Comparison of ENCODE assay signal across 9 mouse cellular contexts in the genomic region with DNA sequence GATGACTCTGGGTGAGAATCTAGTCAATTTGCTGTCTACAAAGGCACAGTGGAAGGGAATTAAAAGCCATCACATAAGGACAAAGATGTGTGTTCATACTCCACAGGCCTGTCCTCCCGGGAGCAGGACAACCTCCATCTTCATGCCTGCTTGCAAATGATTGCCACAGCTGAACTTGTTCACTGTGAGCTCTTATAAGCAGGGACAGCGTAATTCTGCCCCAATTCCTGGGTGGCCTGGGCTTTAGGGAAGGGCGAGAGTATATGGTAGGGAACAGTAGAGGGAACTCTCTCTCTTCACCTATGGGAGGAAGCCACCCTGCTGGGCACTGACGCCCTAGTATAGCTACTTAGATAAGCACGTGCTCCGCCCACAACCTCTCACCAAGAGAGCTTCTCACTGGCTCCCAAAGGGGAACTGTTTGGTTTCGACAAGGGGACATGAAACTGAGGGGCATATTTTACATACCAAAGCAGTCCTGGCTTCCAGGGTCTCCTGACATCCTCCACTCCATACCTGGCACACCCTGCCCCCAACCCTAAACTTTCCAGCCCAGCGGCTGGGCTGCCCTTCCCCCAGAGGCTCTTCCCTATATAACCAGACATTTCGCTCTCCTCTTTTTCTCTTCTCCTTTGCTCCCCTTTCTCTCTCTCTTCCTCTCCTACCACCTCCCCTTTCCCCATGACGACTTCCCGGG. TPM values are rescaled to one million over a fixed set of nuclear protein-coding genes. Genes with fewer than 3 reads are reported as not detected.
A peak's percentile ranks its signal among the peaks of the same experiment; 100 is the strongest.
DNase-seq lines count a peak whose midpoint lies in the region; ATAC-seq and TF ChIP-seq lines count a peak whose summit lies in the region.
"Had no signal": no experiment of that assay in that cellular context is flagged by ENCODE, and none has a peak within 500 bp of the region (broad histone marks: within the 10 kb centered on the region; RNA-seq: fewer than 3 reads in every experiment).

No protein-coding gene starts in this region.

- no peak overlapping the region for H3K9ac ChIP-seq in midbrain, embryonic 11.5 days (ENCODE audit: low read length)
- no peak overlapping the region for H3K9ac ChIP-seq in midbrain, embryonic 16.5 days (ENCODE audit: low read depth, low read length)
- H3K9ac ChIP-seq in lung, embryonic 15.5 days: no peak overlapping the region
- H3K9ac ChIP-seq in stomach, embryonic 14.5 days (replicated peaks; ENCODE audit: low read depth, low read length): no peak overlapping the region
- H3K9ac ChIP-seq: embryonic facial prominence, embryonic 13.5 days had no signal

- 42% methylated on average over 11 of the region's 11 CpGs for WGBS in midbrain, embryonic 11.5 days
- WGBS in midbrain, embryonic 16.5 days: 45% methylated on average over 11 of the region's 11 CpGs
- whole genome bisulfite sequencing in lung, embryonic 15.5 days: 32% methylated on average over 11 of the region's 11 CpGs
- WGBS in stomach, embryonic 14.5 days: 37% methylated on average over 11 of the region's 11 CpGs

- intact Hi-C loops in gastrocnemius, adult 2 months (cut with DNase I): no loop called here
- intact Hi-C loops in left cerebral cortex, postnatal 25 days (cut with DNase I): no loop called here

- H3K36me3 ChIP-seq in midbrain, embryonic 11.5 days (ENCODE audit: control insufficient read depth, insufficient read depth, low read length): no peaks in the 10 kb centered on the region
- no peaks in the 10 kb centered on the region for H3K36me3 ChIP-seq in midbrain, embryonic 16.5 days (ENCODE audit: control insufficient read depth, insufficient read depth, low read length)
- no peaks in the 10 kb centered on the region for H3K36me3 ChIP-seq in erythroblast, embryonic 14.5 days (ENCODE audit: control insufficient read depth)
- no peaks in the 10 kb centered on the region for H3K36me3 ChIP-seq in lung, embryonic 15.5 days
- H3K36me3 ChIP-seq in stomach, embryonic 14.5 days (ENCODE audit: control insufficient read depth, insufficient read depth, low read length): no peaks in the 10 kb centered on the region
- H3K36me3 ChIP-seq: embryonic facial prominence, embryonic 13.5 days had no signal

- no peak overlapping the region for H3K4me3 ChIP-seq in midbrain, embryonic 11.5 days (ENCODE audit: low read depth, low read length)
- H3K4me3 ChIP-seq in midbrain, embryonic 16.5 days (ENCODE audit: low read depth, low read length): no peak overlapping the region
- peak overlapping the region; percentile 62 for H3K4me3 ChIP-seq in erythroblast, embryonic 14.5 days (replicated peaks)
- no peak overlapping the region for H3K4me3 ChIP-seq in lung, embryonic 15.5 days
- H3K4me3 ChIP-seq in stomach, embryonic 14.5 days (ENCODE audit: low read depth, low read length): no peak overlapping the region
- no peak overlapping the region for H3K4me3 ChIP-seq in gastrocnemius, adult 2 months
- H3K4me3 ChIP-seq: embryonic facial prominence, embryonic 13.5 days had no signal

- no peaks in the 10 kb centered on the region for H3K9me3 ChIP-seq in midbrain, embryonic 11.5 days (ENCODE audit: control insufficient read depth, low read length)
- no peaks in the 10 kb centered on the region for H3K9me3 ChIP-seq in midbrain, embryonic 16.5 days (replicated peaks; ENCODE audit: control insufficient read depth, low read length, poor library complexity, severe bottlenecking)
- H3K9me3 ChIP-seq in erythroblast, embryonic 14.5 days (ENCODE audit: control insufficient read depth, low read length): no peaks in the 10 kb centered on the region
- H3K9me3 ChIP-seq in lung, embryonic 15.5 days: no peaks in the 10 kb centered on the region
- H3K9me3 ChIP-seq in stomach, embryonic 14.5 days (ENCODE audit: control insufficient read depth, low read depth, low read length): no peaks in the 10 kb centered on the region
- H3K9me3 ChIP-seq: embryonic facial prominence, embryonic 13.5 days had no signal

- DNase-seq in midbrain, embryonic 11.5 days (ENCODE audit: low spot score, missing footprints): peak; percentile 81
- DNase-seq in gastrocnemius, adult 2 months: no peak
- DNase-seq in left cerebral cortex, postnatal 25 days (ENCODE audit: low spot score in 2 of 2): no peak
- no peak for DNase-seq in urinary bladder, postnatal 25 days (ENCODE audit: low spot score)

- H3K4me2 ChIP-seq in midbrain, embryonic 11.5 days: no peak overlapping the region
- H3K4me2 ChIP-seq in midbrain, embryonic 16.5 days (ENCODE audit: low read length): no peak overlapping the region
- peak overlapping the region; percentile 25; the same call in 1 of the 2 replicates for H3K4me2 ChIP-seq in lung, embryonic 15.5 days
- no peak overlapping the region for H3K4me2 ChIP-seq in stomach, embryonic 14.5 days (replicated peaks; ENCODE audit: low read depth, low read length)
- H3K4me2 ChIP-seq: embryonic facial prominence, embryonic 13.5 days had no signal

- H3K4me1 ChIP-seq in midbrain, embryonic 11.5 days (ENCODE audit: control insufficient read depth, insufficient read depth, low read length): peaks cover 6% of the 10 kb centered on the region; the same call in 1 of the 2 replicates
- H3K4me1 ChIP-seq in midbrain, embryonic 16.5 days (ENCODE audit: control insufficient read depth, insufficient read depth, low read length): peaks cover 5% of the 10 kb centered on the region; the same call in 1 of the 2 replicates
- H3K4me1 ChIP-seq in erythroblast, embryonic 14.5 days (ENCODE audit: control insufficient read depth): peaks cover 93% of the 10 kb centered on the region
- H3K4me1 ChIP-seq in lung, embryonic 15.5 days: peaks cover 22% of the 10 kb centered on the region
- H3K4me1 ChIP-seq in stomach, embryonic 14.5 days (ENCODE audit: control insufficient read depth, insufficient read depth, low read length): peaks cover 15% of the 10 kb centered on the region

- no peak overlapping the region for H3K27ac ChIP-seq in midbrain, embryonic 11.5 days (ENCODE audit: low read depth, low read length)
- H3K27ac ChIP-seq in midbrain, embryonic 16.5 days (ENCODE audit: low read length): no peak overlapping the region
- peak overlapping the region; percentile 70 for H3K27ac ChIP-seq in lung, embryonic 15.5 days
- H3K27ac ChIP-seq in stomach, embryonic 14.5 days (ENCODE audit: low read length): no peak overlapping the region
- H3K27ac ChIP-seq in gastrocnemius, adult 2 months: no peak overlapping the region
- H3K27ac ChIP-seq: embryonic facial prominence, embryonic 13.5 days had no signal

- ATAC-seq in midbrain, embryonic 11.5 days (ENCODE audit: low FRiP score): no peak
- ATAC-seq in midbrain, embryonic 16.5 days: no peak
- peak; percentile 76; the same call in 1 of the 2 replicates for ATAC-seq in lung, embryonic 15.5 days (ENCODE audit: borderline replicate concordance, extremely low read depth, low FRiP score, low TSS enrichment)
- ATAC-seq in stomach, embryonic 14.5 days (ENCODE audit: insufficient number of reproducible peaks, insufficient read depth, low FRiP score, low read depth): peak; percentile 79; the same call in 1 of the 2 replicates

- no peaks in the 10 kb centered on the region for H3K27me3 ChIP-seq in midbrain, embryonic 11.5 days (ENCODE audit: control insufficient read depth, insufficient read depth, low read length)
- no peaks in the 10 kb centered on the region for H3K27me3 ChIP-seq in midbrain, embryonic 16.5 days (ENCODE audit: control insufficient read depth, insufficient read depth, low read depth, low read length)
- no peaks in the 10 kb centered on the region for H3K27me3 ChIP-seq in erythroblast, embryonic 14.5 days (ENCODE audit: control insufficient read depth)
- no peaks in the 10 kb centered on the region for H3K27me3 ChIP-seq in lung, embryonic 15.5 days
- H3K27me3 ChIP-seq in stomach, embryonic 14.5 days (ENCODE audit: control insufficient read depth, insufficient read depth, low read length): no peaks in the 10 kb centered on the region
- H3K27me3 ChIP-seq: embryonic facial prominence, embryonic 13.5 days had no signal

- no peak for TF ChIP-seq CTCF in gastrocnemius, adult 2 months (IDR thresholded peaks at IDR 0.05)

RNA-seq across cellular contexts. Expression of gene Zfp644, which starts 12.4 kb away (rescaled TPM):
- polyA plus RNA-seq in midbrain, embryonic 11.5 days (2014; fragmentation: Nextera tagmentation; extraction: Ambion mirVana): 77.6 and 89.9 TPM in 2 replicates
- polyA plus RNA-seq in midbrain, embryonic 16.5 days (2015; fragmentation: Nextera tagmentation; extraction: Ambion mirVana): 64.7 and 73.4 TPM in 2 replicates
- 4.2 and 7.4 TPM in 2 replicates for polyA plus RNA-seq in erythroblast, embryonic 14.5 days (2012)
- polyA plus RNA-seq in lung, embryonic 15.5 days (2015; fragmentation: Nextera tagmentation; extraction: Ambion mirVana): 56.1 and 61.1 TPM in 2 replicates
- 109 and 115 TPM in 2 replicates for polyA plus RNA-seq in stomach, embryonic 14.5 days (2014; fragmentation: Nextera tagmentation; extraction: Ambion mirVana)
- total RNA-seq in gastrocnemius, adult 2 months (2021): 10 to 100 TPM; 51.2 to 55.7 TPM
- 100 to 1,000 TPM; 106 to 114 TPM for total RNA-seq in left cerebral cortex, postnatal 25 days (2021)

Comparison
In these comparisons a context has a peak if more than half of its experiments do, and no peak if none do; other contexts are left out.
1. ATAC-seq: peak in lung, embryonic 15.5 days (single experiment) and stomach, embryonic 14.5 days (single experiment); none in midbrain, embryonic 11.5 days (single experiment) and midbrain, embryonic 16.5 days (single experiment).